Mouse (Mus musculus) embryonic fibroblast, embryonic 13.5 days (primary cell): ENCODE measurements at regions not wholly inside any gene's neighbourhood (a gene's known extent, or its start where the extent isn't known, plus 50 kb on each side); places are given as distances from the start of the nearest gene placed in this dataset.

Source experiments
- H3K27ac ChIP-seq: 2 replicates; pipeline ENCODE4 v1.5.1; 2012; ENCODE audit warnings: low read length, control low read depth, inconsistent platforms; ENCODE audit not compliant: insufficient read depth
- H3K4me1 ChIP-seq: 2 replicates; pipeline ENCODE4 v1.6.1; 2011; ENCODE audit warnings: low read length; ENCODE audit not compliant: control insufficient read depth, insufficient read depth
- H3K4me3 ChIP-seq: 2 replicates; pipeline ENCODE4 v1.5.1; 2011; ENCODE audit warnings: mild to moderate bottlenecking, control low read depth, low read length; ENCODE audit not compliant: insufficient read depth
- CTCF ChIP-seq: IDR thresholded peaks from 2 replicates; pipeline ENCODE4 v1.5.1; 2011; ENCODE audit warnings: mild to moderate bottlenecking, control low read depth, low read length, moderate library complexity, borderline replicate concordance; ENCODE audit not compliant: insufficient read depth
- POLR2A ChIP-seq: IDR thresholded peaks from 2 replicates; pipeline ENCODE4 v1.6.1; 2011; ENCODE audit warnings: low read depth, mild to moderate bottlenecking, control low read depth, low read length, moderate library complexity

DNA sequence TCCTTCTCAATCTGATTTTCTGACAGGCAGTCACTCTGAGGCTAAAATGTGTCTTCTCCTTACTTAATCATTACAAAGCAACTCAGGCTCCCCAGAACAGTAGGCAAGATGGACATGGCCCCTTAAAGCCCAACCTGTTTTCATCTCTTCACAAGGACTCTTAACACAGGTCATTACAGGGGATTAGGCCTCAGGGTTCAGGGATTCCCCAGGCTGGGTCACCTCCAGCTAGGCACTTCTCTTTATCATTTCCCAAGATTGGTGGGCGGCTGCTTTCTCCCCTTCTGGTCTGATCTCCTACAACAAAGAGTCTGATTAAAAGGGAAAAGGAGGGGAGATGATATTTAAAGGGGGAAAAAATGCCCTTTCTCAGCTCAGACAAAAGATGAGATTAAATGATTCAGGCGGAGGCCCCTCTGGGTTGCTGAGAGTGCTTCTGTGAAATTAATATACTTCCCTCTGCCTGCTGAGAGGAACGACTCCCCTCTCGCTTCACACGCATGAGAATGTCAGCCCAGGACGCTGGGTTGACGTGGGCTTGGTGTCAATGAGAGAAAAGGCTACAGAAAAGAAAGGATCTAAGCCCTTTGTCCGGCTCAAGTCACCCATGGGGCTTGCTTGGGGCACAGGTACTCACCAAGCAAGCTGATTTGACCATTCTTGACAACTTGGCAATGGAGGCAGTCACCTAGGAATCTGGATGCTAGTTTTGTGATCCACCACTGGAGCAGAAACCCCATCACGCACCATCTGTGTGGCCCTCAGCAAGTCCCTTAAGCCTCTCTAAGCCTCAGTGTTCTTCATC lies 152.3 kb downstream of the Gsdmc2 start:
- Histone ChIP-seq H3K27ac (no peak overlapping the region), H3K4me1 (no peaks in the 10 kb centered on the region)
- no peak for TF ChIP-seq CTCF
- no peak for TF ChIP-seq POLR2A

DNA sequence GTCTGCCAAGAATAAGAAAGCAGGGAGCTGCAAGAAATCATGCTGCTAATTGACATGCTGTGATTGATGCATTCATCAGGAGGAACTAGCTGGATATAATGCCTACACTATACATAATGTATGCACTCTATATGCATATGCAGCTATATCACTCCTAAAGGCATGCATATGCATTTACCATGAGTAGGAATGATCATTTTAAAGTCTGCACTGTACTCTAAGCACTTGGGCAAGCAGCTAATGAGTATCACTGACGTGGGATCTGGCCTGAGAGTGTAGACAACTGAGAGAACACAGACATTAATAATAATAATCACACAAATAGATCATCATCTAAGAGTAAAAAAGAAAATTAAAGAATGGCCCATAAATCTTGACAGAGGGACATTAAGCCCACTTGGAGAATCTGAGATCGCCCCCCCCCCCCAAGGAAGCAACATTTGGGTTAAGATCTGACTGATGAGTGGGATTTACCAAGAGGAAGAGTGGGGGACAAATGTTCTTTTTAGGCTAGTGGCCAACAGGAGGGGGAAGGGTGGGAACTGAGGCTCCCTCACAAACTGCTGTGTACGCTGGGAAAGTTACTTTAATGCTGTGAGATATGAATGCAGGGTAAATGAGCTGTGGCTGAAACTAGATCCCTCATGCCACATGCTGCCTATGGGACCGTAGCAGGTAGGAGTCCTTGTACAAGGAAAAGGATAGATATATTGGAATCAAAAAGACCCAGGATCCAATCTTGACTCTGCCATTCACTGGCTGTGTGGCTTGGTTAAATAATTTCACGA lies 155.0 kb downstream of the Gsdmc2 start:
- no peak overlapping the region for H3K27ac ChIP-seq
- no peak for TF ChIP-seq CTCF
- no peak for TF ChIP-seq POLR2A
- H3K4me3 ChIP-seq = no peak overlapping the region
- H3K4me1 ChIP-seq = no peaks in the 10 kb centered on the region

More for the DNA sequence above, 152.3 kb downstream of the Gsdmc2 start:
- no peak overlapping the region for H3K4me3 ChIP-seq

DNA sequence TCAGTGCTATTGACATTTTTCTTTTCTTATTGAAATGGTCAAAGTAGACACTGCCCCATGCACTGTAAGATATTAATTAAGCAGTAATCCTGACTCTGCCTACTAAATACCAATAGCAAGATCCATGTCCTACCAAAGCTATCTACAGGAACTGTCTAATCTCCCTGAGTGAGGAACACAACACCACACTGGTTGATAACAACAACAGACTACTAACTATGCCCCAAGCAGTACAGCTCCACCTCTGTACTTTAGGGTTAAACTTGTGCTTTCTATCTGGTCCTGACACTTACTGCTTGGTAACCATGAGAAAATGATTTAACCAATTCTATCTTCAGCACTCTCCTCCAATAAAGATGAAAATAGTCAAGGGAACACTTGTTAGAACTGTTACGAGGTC lies 157.1 kb downstream of the Gsdmc2 start:
- H3K27ac ChIP-seq = no peak overlapping the region
- H3K4me1 ChIP-seq = no peaks in the 10 kb centered on the region
- no peak overlapping the region for H3K4me3 ChIP-seq
- TF ChIP-seq CTCF (no peak), POLR2A (no peak)

DNA sequence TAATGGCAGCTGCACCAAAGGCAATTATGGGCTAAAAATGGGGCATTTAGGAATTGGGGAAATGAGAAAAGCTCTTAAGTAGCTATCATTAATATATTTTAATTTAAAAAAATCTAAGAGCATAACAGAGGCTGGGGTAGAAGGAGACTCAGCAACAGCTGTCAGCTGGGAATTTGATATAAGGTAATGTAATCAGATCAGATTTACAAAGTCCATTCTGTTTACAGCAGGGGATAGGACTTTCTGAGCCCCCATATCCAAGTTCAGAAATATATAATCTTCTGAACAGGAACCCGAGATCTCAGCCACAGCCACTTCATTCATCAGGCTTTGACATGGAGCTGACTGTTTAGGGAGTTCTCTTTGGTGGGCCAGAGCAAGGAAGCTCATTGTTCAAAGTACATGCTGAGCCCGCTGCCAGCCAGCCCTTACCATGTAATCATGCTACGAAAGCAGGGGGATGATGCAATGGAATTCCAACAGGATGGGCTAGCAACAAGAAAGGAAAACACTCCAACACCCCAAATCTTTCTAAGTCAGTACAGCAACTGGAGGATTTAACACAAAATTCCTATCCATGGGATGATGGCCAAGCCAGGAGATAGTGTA lies 157.9 kb downstream of the Gsdmc2 start:
- H3K27ac ChIP-seq = no peak overlapping the region
- TF ChIP-seq POLR2A = no peak
- no peak for TF ChIP-seq CTCF
- no peak overlapping the region for H3K4me3 ChIP-seq
- no peaks in the 10 kb centered on the region for H3K4me1 ChIP-seq

DNA sequence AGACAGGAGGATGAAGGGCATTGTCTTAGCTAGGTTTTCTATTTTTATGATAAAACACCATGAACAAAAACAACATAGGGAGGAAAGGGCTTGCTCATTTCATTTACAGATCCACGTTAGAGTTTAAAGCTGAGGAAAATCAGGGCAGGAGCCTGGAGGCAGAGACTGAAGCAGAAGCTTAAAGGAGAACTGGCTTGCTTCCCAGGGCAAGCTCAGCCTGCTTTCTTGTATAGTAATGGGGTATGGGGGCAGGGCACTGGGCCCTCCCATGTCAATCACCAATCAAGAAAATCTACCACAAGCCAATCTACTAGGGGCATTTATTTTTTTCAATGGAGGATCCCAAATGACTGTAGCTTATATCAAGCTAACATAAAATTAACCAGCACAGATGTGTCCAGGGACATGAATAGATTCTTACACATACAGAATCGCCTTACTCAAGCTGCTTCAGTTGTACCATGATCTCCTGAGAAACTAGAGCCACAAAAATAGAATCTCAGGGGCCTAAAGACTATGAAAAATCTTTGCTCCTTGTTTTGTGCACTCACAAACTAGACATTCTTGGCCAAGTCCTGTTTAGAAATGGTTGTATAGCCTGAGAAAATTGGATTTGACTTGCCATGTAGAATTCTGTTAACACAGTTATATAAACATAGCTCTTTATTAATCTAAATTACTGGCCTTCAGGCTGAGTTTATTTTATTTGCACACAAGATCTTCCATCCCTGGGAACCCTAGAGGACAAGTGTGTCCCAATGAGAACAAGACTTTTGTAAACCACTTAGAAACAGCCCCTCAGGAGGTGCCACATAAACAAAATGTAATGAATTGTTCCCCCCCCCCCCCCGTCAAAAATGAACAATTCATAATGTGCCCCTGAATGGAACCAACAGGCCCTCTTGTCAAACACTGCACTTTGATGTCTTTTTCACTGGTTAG lies 164.7 kb downstream of the Gsdmc2 start:
- Histone ChIP-seq H3K4me3 (no peak overlapping the region), H3K4me1 (no peaks in the 10 kb centered on the region), H3K27ac (no peak overlapping the region)
- TF ChIP-seq CTCF (no peak), POLR2A (no peak)

DNA sequence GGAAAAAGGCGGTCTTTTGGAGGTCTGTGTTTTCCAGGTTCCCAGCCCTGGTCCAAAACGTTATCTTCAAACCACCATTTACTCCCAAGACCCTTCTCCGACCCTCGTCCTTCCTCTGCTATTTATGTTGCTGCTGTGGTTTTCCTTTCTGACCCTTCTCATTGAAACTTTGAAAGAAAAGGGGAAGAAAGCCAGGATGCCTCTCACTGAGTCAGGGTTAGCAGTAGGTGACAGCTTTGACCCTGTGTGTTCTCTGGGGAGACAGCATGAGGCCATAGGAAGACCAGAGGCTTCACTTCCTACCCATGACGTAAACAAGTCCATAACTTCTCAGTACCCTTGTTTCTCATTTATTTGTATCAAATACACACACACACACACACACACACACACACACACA lies 166.1 kb downstream of the Gsdmc2 start:
- Histone ChIP-seq H3K4me3 (no peak overlapping the region), H3K4me1 (no peaks in the 10 kb centered on the region), H3K27ac (no peak overlapping the region)
- TF ChIP-seq CTCF = no peak
- TF ChIP-seq POLR2A = no peak

DNA sequence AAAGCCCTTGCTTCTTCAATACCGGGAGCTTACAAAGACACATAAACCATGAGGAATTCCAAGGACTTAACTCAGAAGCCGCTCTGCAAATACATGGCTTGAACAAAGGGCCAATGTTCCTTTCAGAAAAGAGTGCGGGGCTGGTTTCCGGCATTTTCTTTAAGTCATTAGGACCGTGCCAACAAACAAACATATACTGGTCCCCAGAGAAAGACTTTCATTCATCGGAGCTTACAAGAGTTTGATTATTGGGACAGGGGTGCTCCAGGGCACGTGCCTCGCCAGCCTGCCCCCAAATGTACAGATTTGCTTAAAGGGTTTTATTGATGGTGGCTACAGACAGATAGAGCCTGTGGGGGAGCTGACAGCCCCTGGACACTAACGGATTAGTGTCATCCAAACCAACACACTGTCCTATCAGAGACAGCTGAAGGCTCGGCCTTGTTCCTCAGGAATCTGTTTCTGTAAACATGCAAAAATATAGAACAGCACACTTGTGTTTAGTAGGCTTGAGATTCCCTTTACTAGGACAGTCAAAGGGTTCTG lies 169.4 kb downstream of the Gsdmc2 start:
- H3K27ac ChIP-seq = no peak overlapping the region
- no peak overlapping the region for H3K4me3 ChIP-seq
- no peak for TF ChIP-seq POLR2A
- TF ChIP-seq CTCF = no peak
- no peaks in the 10 kb centered on the region for H3K4me1 ChIP-seq

DNA sequence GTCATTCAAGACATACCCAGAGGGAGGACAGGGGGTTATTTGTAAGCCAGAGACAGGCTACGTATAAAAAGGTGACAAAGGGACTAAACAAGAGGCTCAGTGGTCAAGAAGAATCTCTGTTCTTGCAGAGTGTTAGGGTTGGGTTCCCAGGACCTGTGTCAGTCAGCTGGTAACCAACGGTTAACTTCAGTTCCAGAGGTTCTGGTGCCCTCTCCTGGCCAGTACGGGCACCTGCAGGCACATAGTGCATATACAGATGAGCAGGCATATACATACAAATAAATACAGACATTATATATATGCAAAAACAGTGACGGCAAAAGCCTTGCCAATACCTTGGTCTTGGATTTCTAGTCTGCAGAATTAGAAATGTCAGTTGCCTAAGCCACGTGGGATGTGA lies 170.6 kb downstream of the Gsdmc2 start:
- TF ChIP-seq CTCF = no peak
- TF ChIP-seq POLR2A = no peak
- H3K4me1 ChIP-seq = no peaks in the 10 kb centered on the region
- H3K4me3 ChIP-seq = no peak overlapping the region
- H3K27ac ChIP-seq = no peak overlapping the region

DNA sequence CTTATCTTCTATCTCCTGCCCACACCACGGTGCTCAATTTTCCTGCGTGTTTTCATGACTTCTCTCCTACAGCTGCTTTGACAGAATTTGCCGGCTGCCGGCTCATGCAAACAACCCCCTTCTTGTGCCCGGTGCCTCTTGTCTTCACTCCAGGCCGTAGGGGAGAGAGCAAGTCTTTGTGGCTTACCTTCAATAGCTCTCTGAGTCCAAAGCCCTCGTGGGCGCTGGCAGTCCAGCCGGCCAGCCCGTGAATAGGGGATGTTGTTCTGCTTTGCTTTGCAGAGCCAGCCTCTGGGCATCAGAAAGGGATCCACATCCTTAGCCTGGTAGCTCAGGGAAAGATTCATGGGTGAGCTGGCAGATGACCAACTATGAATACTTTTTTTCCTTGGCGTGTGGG lies 173.9 kb downstream of the Gsdmc2 start:
- H3K27ac ChIP-seq = no peak overlapping the region
- no peak overlapping the region for H3K4me3 ChIP-seq
- no peak for TF ChIP-seq POLR2A
- no peak for TF ChIP-seq CTCF
- no peaks in the 10 kb centered on the region for H3K4me1 ChIP-seq
